Mouse (Mus musculus): ENCODE measurements at regions not wholly inside any gene's neighbourhood (a gene's known extent, or its start where the extent isn't known, plus 50 kb on each side); places are given as distances from the start of the nearest gene placed in this dataset.

DNA sequence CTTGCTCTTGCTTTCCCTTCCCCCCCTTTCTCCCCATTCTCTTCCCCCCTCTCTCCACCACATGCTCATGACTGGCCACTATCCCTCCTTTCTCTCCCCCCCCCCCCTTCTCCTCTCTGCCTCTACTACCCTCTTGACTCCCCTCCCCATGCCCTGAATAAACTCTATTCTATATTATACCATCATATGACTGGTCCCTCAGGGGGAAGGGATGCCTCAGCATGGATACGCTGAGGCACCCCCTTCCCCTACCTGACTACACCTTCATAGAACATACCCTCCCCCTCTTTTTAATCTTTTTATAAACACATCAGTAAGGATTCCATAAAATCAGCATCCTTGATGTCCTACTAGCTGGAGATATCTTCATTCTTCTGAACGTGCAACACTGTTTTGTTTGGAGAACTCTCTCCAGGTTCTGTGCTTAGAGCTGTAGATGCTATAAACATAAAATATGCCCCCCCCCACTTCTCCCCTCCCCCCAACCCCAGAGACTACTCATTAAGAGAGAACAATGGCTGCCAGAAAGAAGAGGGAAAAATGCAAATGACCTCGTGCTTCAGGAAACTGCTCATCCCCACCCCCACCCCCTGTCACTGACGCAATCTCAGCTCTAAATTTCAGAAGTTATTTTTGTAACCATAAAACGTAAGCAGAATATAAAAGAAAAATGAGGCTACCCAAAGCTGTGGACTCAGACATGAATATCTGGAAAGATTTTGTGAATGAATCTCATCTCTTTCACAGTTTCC lies 102.3 kb downstream of the Pja2 start:
- DNase-seq (ENCODE audit: low read depth): peak; percentile 53

DNA sequence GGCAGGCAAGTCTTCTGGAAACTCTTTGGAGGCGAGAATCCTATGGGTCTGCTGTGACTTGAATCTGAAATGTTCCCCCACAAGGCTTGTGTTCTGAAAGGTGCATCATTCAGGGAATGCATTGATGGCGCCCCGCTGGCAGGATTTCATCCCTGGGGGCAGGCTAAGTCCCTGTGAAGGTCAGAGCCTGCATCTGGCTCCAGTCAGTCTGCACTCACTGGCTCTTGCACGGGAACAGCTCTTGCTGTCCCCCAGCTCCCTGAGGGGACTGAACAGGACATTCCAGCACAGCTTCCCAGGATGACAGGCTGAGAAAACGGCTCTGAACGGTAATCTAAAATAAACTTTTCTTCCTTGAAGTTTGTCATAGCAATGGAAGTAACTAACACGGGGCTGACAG lies 117.1 kb downstream of the Pja2 start:
- no peak for DNase-seq (ENCODE audit: low read depth)

DNA sequence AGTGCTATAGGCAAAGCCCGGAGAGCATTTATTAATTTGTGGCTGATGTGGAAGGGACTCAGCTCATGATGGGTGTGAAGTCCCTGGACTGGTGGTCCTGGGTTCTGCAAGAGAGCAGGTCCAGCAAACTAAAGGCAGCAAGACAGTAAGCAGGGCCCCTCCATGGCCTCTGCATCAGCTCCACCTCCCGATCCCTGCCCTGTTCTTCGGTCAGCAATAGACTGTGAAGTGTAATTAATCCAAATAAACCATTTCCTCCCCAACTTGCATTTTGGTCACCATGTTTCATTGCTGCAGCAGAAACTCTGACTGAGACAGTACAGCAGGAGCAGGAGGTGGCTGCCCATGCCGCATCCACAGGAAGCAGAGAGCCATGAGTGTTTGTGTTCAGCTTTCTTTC lies 118.5 kb downstream of the Pja2 start:
- DNase-seq (ENCODE audit: low read depth): no peak

DNA sequence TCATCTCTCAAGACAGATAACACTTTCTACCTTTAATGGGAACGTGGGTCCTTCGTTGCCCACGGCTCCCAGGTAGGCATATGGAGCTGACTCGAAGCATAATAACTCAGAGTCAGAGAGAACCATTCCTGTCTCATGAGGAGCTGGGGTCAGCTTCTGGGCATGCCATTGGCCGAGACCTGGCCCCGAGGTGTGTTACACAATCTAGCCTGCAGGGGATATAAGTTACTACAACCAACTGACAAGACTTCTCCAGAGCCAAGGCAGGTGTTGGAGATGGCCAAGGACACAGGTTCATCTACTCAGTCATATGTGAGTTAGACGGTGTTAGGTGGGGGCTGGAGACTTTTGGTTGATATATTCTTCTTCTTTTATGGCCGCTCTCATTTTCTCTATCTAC lies 120.4 kb downstream of the Pja2 start:
- DNase-seq (ENCODE audit: low read depth): no peak

DNA sequence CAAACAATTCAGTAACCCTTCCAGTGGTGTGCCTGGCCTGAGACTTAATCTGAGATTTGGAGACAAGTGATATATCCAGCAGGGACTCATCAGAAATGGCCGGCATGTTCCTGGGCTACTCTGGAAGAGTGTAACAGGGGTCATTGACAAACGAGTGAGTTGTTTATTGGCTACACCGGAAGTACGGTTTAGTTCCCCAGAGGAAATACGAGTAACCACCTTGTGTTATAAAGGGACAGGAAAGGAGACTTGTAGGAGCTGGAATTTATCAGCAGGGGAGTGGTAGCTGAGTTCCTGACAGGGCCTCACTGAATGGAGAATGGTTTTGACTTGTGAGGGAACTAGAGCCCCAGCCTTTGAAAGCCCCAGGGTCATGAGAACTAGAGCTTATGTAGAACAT lies 121.3 kb downstream of the Pja2 start:
- DNase-seq (ENCODE audit: low read depth): no peak

DNA sequence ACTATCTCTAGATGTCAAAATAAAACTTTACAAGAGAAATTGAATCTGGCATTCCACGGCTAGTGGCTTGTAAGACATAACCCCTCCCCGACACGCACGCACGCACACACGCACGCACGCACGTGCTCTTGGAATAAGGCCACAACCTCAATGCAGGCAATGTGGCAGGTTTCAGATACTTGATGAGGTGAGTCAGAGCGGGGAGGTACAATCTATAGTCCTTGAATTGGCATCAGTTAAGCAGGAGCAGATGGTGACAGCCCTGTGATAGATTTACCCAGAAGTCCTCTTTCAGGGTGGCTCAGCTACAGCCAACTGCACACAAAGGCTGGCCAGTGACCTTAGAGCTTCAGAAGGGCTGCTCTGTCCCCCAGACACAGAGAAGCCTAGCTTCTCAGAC lies 122.1 kb downstream of the Pja2 start:
- peak; percentile 61 for DNase-seq (ENCODE audit: low read depth)

DNA sequence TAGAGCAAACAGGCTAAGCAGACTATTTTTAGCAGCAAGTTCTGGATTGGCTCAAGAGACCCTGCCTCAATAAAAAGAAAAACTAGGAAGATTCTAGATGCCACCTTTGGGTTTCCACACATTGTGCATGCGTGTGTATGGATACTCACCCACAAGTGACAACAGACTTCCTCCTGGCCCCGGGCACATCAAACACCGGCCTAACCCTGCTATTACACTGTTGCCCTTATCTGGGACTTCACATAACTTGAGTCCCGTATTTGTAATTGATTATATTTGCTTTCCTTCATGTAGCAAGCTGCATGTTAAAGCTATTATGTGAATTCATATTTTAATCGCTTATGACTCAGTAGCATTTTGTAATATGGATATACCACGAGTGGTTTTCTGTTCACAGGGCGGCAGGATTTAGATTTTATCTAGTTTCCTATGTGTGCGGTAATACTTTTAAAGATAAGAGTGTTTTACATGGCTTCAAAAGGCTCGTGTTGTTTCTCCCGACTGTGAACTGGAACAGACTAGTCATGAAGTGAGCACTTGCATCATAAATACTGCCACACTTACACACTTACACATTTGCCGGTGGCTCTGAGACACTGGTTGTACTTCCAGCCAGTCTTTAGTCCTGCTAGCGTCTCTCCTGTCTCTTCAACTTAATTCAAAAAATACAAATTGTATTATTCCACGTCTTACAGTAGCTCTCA lies 123.4 kb downstream of the Pja2 start:
- DNase-seq (ENCODE audit: low read depth): no peak

DNA sequence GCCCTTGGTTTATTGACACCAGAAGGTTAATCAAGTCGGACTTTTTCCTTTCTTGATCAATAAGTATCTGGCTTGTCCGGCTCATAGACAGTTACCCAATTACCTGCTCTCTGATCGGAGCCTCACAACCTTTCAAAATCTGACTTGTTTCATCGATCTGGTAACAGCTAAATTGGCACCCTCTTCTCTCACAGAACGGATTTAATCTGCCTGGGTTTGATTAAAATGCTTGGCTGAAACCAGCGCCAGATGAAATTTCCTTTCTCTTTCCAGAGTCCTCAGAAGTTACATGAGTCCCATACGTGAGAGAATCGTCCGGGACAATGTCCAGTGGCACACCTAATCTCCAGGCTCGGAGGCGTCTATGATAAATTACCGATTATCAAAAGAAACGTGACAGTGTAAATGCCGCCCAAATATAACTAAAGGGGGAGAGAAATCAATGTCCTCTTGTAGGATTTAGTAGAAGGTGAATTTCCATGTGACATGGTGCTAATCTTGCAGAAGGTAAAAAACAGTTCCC lies 125.5 kb downstream of the Pja2 start:
- DNase-seq (ENCODE audit: low read depth): no peak

DNA sequence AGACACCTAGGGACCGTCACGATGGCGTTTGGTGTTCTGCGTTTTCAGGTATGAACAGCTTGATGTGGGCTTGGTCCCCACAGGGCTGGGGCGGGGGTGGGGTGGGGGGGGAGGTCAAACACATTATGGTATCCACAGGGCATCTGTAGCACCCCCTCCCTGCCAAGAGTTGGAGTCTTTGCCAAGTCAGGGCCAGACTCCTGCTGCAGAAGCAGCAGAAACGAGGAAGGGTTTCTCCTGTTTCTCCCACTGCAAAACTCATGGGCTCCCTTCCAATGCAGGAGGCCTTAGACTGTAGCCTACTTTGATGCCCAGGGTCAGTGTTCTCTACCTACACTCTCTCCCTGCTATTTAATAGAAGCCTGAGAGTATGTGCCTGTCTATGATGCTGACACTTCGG lies 128.1 kb downstream of the Pja2 start:
- no peak for DNase-seq (ENCODE audit: low read depth)

DNA sequence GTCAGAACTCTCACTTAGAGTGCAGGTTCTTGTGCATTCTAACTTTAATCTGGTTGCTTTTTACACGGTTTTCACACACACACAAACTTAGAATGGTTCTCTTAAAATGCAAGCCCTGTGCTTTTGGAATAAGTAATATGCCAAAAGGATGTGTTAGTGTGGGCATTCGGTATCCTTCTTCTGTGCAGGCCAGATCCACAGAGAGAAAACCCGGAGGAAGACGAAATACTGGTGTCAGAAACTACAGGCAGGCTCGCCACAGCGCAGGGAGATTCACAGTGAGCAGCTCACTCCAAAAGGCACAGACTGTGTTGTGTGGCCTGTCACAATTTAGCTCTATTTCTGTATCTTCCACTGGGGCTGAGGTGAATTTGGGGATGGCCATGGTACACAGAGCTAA lies 129.5 kb downstream of the Pja2 start:
- no peak for DNase-seq (ENCODE audit: low read depth)

DNA sequence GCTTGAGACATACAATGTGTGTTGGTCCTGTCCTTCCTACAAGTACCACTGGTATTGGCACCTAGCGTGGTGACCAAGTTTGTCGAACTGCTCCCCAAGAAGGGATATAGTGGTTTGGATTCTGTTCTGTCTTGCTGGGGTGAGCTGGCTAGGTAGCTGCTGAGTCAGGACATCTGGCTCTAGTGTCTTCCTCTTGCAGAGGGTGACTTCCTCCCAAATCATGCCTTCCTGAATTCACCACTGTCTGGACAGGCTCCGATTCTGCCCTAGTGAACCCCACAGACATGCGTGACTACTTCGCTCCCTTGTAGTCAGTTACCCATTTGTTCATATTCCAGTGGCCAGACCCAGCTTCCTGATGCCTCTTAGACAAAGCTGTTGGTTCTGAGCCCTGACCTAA lies 130.1 kb downstream of the Pja2 start:
- no peak for DNase-seq (ENCODE audit: low read depth)

DNA sequence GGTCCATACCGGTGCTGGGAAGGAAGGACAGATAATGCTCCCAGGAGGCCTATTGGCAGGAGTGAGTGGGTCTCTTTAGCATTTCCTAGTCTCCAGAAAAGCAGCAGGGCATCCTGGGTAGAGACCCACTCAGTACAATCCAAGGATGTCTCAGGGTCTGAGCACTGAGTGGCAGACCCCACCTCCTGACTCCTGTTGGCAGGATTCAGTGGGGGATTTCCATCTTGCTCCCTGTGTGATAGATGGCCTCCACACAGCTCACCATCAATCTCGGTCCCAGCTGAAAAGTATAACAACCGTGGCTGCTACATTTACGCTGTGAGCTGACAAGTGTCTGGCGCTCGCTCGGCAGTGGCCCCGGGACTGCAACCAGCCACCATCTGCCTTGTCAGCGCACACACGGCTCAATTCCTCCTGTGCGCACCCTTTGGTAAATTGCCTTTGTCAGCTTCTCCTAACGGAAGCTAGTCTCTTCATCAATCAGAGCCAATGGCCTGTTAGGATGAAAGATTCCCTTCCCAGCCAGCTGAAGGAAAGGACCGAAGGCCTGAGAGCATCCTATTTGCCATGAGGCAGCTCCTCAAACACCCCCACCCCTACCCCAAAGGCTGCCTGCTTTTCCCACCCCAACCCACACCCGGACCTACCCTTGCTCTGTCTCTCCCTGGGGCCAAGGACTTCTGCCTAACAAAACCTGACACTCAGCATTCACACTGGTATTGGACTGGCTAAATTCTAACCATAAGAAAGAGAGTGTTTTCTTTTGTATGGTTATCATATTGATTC lies 131.4 kb downstream of the Pja2 start:
- DNase-seq (ENCODE audit: low read depth): no peak

DNA sequence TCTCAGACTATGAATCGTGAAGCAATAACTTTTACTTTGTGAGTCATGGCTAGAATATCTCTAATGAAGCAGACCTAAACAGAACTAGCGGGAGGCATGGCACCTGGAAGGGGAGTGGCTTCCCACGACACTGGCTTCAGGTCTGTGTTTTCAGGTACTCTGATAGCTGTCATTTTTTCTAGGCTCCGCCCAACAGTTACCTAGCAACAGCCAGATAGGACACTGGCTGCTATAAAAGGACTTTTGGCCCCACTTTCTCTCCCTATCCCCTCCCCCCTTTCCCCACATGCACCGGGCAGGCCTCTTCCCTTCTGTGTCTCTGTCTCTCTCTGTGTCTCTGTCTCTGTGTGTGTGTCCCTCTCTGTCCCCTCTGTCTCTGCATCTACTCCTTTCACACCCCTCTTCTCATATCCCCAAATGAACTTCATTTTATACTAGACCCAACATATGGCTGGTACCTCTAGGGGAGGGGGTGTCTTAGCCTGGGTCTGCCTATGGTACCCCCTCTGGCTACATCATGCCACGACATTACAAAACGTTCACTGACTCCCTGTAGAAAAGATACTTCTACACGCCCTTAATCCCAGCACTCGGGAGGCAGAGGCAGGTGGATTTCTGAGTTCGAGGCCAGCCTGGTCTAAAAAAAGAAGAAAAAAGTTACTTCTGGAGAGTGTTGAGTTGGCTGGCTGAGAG lies 132.3 kb downstream of the Pja2 start:
- no peak for DNase-seq (ENCODE audit: low read depth)

DNA sequence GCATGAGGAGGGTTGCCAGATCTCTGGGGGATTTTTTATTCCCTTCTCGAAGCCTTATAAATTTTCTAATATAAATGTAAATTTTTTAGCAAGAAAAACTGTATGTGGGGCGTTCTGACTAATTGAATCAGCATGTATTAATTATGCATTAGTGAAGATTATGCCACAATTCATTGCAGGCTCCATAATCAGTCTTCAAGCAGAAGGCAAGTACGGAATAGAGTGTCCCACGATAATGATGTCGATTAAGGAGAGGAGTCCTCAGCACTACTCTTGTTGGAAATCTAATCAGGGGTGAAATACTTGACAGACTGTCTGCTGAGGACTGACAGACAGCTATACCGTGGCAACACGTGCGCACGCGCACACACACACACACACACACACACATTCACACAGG lies 135.3 kb downstream of the Pja2 start:
- no peak for DNase-seq (ENCODE audit: low read depth)

DNA sequence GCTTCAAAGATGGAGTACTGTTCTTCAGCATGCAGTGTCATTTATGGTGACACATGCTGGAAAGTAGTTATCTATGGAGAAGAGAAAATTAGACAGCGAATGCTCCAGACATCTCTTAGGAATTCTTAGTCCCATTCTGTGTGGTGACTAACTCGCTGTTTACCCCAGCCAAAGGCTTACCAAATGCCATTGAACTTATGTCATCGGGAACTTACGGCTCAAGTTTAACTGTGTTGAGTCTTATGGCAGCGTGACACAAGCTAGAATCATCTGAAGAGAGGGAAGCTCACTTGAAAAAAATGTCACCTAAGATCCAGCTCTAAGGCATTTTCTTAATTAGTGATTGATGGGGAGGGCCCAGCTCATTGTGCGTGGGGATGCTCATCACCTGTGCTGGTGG lies 138.7 kb downstream of the Pja2 start:
- DNase-seq (ENCODE audit: low read depth): peak; percentile 78
